ENCODE assay signal across 18 mouse cellular contexts in the genomic region with DNA sequence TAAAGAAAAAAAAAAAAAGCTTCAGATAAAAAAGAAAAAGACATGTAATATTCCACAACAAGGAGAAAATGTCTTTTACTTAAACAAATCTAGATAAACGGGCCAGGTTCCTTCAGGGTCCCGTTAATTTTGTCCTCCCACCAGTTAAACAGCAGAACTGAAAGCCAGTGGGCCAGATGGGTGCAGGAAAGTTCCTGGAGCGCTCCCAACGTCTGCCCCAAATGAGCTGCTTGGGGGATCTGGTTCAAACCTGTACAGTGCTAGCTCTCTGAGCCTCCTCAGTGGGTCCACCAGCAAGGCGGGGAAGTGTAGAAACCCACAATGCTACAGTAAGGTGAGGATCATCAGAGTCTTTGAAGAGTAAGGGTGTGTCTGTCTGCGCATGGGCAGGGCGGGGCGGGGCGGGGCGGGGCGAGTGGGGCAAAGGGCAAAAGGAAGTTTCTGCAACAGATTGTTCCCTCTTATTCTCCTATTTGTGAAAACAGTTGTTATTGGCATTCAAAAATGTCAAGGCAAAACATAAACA. TPM values are rescaled to one million over a fixed set of nuclear protein-coding genes. Genes with fewer than 3 reads are reported as not detected.
"Had no signal": no experiment of that assay in that cellular context is flagged by ENCODE, and none has a peak within 500 bp of the region (broad histone marks: within the 10 kb centered on the region; RNA-seq: fewer than 3 reads in every experiment).

No protein-coding gene starts in this region.

- H3K27me3 ChIP-seq: lung, embryonic 15.5 days; neural tube, embryonic 12.5 days had no signal

- H3K9ac ChIP-seq: limb, embryonic 15.5 days; liver, embryonic 13.5 days; liver, postnatal 0 days; lung, embryonic 15.5 days; neural tube, embryonic 12.5 days; stomach, embryonic 15.5 days had no signal

- DNase-seq: kidney, adult 8-10 months; kidney, postnatal 25 days; liver, embryonic 13.5 days; liver, postnatal 0 days; lung, postnatal 14 days; midbrain, embryonic 14.5 days; right cerebral cortex, postnatal 4 days; thymus, adult 2 months; thymus, postnatal 25 days had no signal

- H3K4me3 ChIP-seq: limb, embryonic 15.5 days; liver, embryonic 13.5 days; lung, embryonic 15.5 days; neural tube, embryonic 12.5 days; stomach, embryonic 15.5 days had no signal

- H3K27ac ChIP-seq: limb, embryonic 15.5 days; liver, embryonic 13.5 days; lung, embryonic 15.5 days; neural tube, embryonic 12.5 days; stomach, embryonic 15.5 days had no signal

- H3K4me1 ChIP-seq: liver, embryonic 13.5 days; neural tube, embryonic 12.5 days; stomach, embryonic 15.5 days had no signal

- H3K9me3 ChIP-seq: limb, embryonic 15.5 days; liver, embryonic 13.5 days; lung, embryonic 15.5 days; neural tube, embryonic 12.5 days; stomach, embryonic 15.5 days had no signal

- ATAC-seq: liver, postnatal 0 days had no signal

- H3K36me3 ChIP-seq: limb, embryonic 15.5 days; liver, embryonic 13.5 days; lung, embryonic 15.5 days; neural tube, embryonic 12.5 days; stomach, embryonic 15.5 days had no signal

- H3K4me2 ChIP-seq: limb, embryonic 15.5 days; liver, embryonic 13.5 days; lung, embryonic 15.5 days; neural tube, embryonic 12.5 days; stomach, embryonic 15.5 days had no signal

RNA-seq across cellular contexts. Expression of a gene that starts 14.6 kb away (rescaled TPM):
- total RNA-seq: monocyte, adult 5-6 weeks had no signal
- polyA plus RNA-seq: intestine, embryonic 14.5 days; liver, embryonic 13.5 days; neural tube, embryonic 12.5 days; spleen, adult 2 months; thymus, adult 2 months; urinary bladder, adult 2 months had no signal

RNA-seq across cellular contexts. Expression of a gene that starts 19.2 kb away (rescaled TPM):
- total RNA-seq: monocyte, adult 5-6 weeks; neutrophil, adult 5-6 weeks had no signal
